Comparison of ENCODE assay signal across 10 mouse cellular contexts in the genomic region with DNA sequence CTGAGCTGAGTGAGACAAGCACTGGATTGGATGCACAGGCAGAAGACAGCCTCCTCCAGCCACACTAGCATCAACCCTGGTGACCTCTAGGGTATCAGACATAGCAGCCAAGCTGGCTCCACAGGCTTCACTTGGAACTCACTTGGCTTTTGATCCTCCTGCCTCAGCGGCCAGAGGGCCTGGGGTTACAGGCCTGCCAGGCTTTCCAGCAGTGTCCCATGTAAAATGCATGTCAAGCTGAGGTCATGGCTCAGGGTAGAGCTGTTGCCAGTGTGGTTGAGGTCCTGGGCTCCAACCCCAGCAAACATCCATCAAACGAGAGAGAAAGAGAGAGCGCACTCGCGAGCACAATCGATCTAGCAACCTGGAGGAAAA. TPM values are rescaled to one million over a fixed set of nuclear protein-coding genes. Genes with fewer than 3 reads are reported as not detected.
DNase-seq lines count a peak whose midpoint lies in the region; ATAC-seq and TF ChIP-seq lines count a peak whose summit lies in the region.
"Had no signal": no experiment of that assay in that cellular context is flagged by ENCODE, and none has a peak within 500 bp of the region (broad histone marks: within the 10 kb centered on the region; RNA-seq: fewer than 3 reads in every experiment).

No protein-coding gene starts in this region.

- H3K4me1 ChIP-seq in kidney, embryonic 14.5 days (ENCODE audit: control insufficient read depth, insufficient read depth, low read length) = peaks cover 30% of the 10 kb centered on the region
- peaks cover 9% of the 10 kb centered on the region for H3K4me1 ChIP-seq in bone marrow, adult 2 months (ENCODE audit: control insufficient read depth, insufficient read depth, low read length)
- peaks cover 29% of the 10 kb centered on the region for H3K4me1 ChIP-seq in forebrain, embryonic 15.5 days
- peaks cover 55% of the 10 kb centered on the region for H3K4me1 ChIP-seq in liver, embryonic 16.5 days (ENCODE audit: control insufficient read depth, low read depth, low read length)

- H3K9ac ChIP-seq in kidney, embryonic 14.5 days (ENCODE audit: low read depth, low read length) = peak overlapping the region; percentile 94
- H3K9ac ChIP-seq in forebrain, embryonic 15.5 days (replicated peaks) = peak overlapping the region; percentile 87; the same call in 1 of the 2 replicates
- H3K9ac ChIP-seq in liver, embryonic 16.5 days (ENCODE audit: low read depth, low read length) = peak overlapping the region; percentile 98

- peaks cover 20% of the 10 kb centered on the region for H3K36me3 ChIP-seq in kidney, embryonic 14.5 days (ENCODE audit: control insufficient read depth, insufficient read depth, low read length)
- peaks cover 12% of the 10 kb centered on the region for H3K36me3 ChIP-seq in forebrain, embryonic 15.5 days
- no peaks in the 10 kb centered on the region for H3K36me3 ChIP-seq in liver, embryonic 16.5 days (ENCODE audit: control insufficient read depth, insufficient read depth)

- H3K9me3 ChIP-seq in kidney, embryonic 14.5 days (ENCODE audit: control insufficient read depth, low read length) = no peaks in the 10 kb centered on the region
- no peaks in the 10 kb centered on the region for H3K9me3 ChIP-seq in forebrain, embryonic 15.5 days
- no peaks in the 10 kb centered on the region for H3K9me3 ChIP-seq in liver, embryonic 16.5 days (replicated peaks; ENCODE audit: control insufficient read depth, low read length)

- no peak for DNase-seq in kidney, postnatal 36 days
- DNase-seq in adrenal gland, postnatal 36 days = no peak
- no peak for DNase-seq in layer of hippocampus, postnatal 25 days (ENCODE audit: extremely low spot score in 1 of 2, low spot score in 1 of 2)
- no peak for DNase-seq in left cerebral cortex, adult 8-10 months (ENCODE audit: low spot score in 2 of 2)
- DNase-seq: kidney, adult 2 months; thymus, postnatal 25 days had no signal

- ATAC-seq in kidney, embryonic 14.5 days (ENCODE audit: low FRiP score, low TSS enrichment) = no peak
- no peak for ATAC-seq in forebrain, embryonic 15.5 days (replicated peaks)
- ATAC-seq in liver, embryonic 16.5 days (ENCODE audit: low read depth) = no peak

- H3K27me3 ChIP-seq in kidney, embryonic 14.5 days (ENCODE audit: control insufficient read depth, insufficient read depth, low read length) = no peaks in the 10 kb centered on the region
- no peaks in the 10 kb centered on the region for H3K27me3 ChIP-seq in forebrain, embryonic 15.5 days
- H3K27me3 ChIP-seq in liver, embryonic 16.5 days (ENCODE audit: control insufficient read depth, insufficient read depth, low read depth, low read length) = no peaks in the 10 kb centered on the region

- no peak overlapping the region for H3K27ac ChIP-seq in kidney, embryonic 14.5 days (ENCODE audit: low read depth, low read length)
- 0 out of 2 replicates have a peak overlapping the region, but pooled peaks have one; percentile 5 for H3K27ac ChIP-seq in bone marrow, adult 2 months (ENCODE audit: control insufficient read depth, insufficient read depth, low read depth, low read length, poor library complexity)
- no peak overlapping the region for H3K27ac ChIP-seq in forebrain, embryonic 15.5 days (replicated peaks)
- no peak overlapping the region; the same call in 1 of the 2 replicates for H3K27ac ChIP-seq in liver, embryonic 16.5 days (ENCODE audit: low read length)

- WGBS in kidney, embryonic 14.5 days = 81% methylated on average over 6 of the region's 6 CpGs
- WGBS in bone marrow, adult 2 months = 65% methylated on average over 6 of the region's 6 CpGs
- 90% methylated on average over 6 of the region's 6 CpGs for WGBS in forebrain, embryonic 15.5 days
- WGBS in liver, embryonic 16.5 days (ENCODE audit: insufficient replicate concordance) = 77% methylated on average over 6 of the region's 6 CpGs

- TF ChIP-seq CTCF in bone marrow, adult 2 months (IDR thresholded peaks at IDR 0.05; ENCODE audit: control insufficient read depth, insufficient read depth, low read length) = no peak

- TF ChIP-seq POLR2A in bone marrow, adult 2 months (IDR thresholded peaks at IDR 0.05; ENCODE audit: borderline replicate concordance, control insufficient read depth, low read depth, low read length) = no peak

- peak overlapping the region; percentile 91; the same call in 1 of the 2 replicates for H3K4me3 ChIP-seq in kidney, embryonic 14.5 days (ENCODE audit: low read length)
- H3K4me3 ChIP-seq in bone marrow, adult 2 months (replicated peaks; ENCODE audit: control insufficient read depth, low read depth, low read length) = peak overlapping the region; percentile 6
- no peak overlapping the region for H3K4me3 ChIP-seq in forebrain, embryonic 15.5 days
- H3K4me3 ChIP-seq in liver, embryonic 16.5 days (ENCODE audit: low read depth, low read length) = peak overlapping the region; percentile 93

- peak overlapping the region; percentile 70 for H3K4me2 ChIP-seq in kidney, embryonic 14.5 days (replicated peaks; ENCODE audit: low read depth, low read length)
- no peak overlapping the region for H3K4me2 ChIP-seq in forebrain, embryonic 15.5 days (replicated peaks)
- H3K4me2 ChIP-seq in liver, embryonic 16.5 days (ENCODE audit: low read depth, low read length) = peak overlapping the region; percentile 83

RNA-seq across cellular contexts. Expression of gene Sh3gl1, which starts 1.7 kb away (rescaled TPM):
- 145 and 155 TPM in 2 replicates for polyA plus RNA-seq in kidney, embryonic 14.5 days (2014; fragmentation: Nextera tagmentation; extraction: Ambion mirVana)
- polyA plus RNA-seq in bone marrow, adult 2 months (2011; ENCODE audit: insufficient read depth, insufficient read length, low replicate concordance, missing spikeins) = 39.9 and 55.5 TPM in 2 replicates
- polyA plus RNA-seq in forebrain, embryonic 15.5 days (2015; fragmentation: Nextera tagmentation; extraction: Ambion mirVana) = 120 and 122 TPM in 2 replicates
- polyA plus RNA-seq in liver, embryonic 16.5 days (2015; fragmentation: Nextera tagmentation; extraction: Ambion mirVana) = 44.9 and 46.0 TPM in 2 replicates
- total RNA-seq in adrenal gland, postnatal 36 days (2021) = 10 to 100 TPM; 49.0 to 49.7 TPM
- 10 to 100 TPM; 63.1 to 64.0 TPM for total RNA-seq in layer of hippocampus, postnatal 25 days (2021)
- 10 to 100 TPM; 31.2 to 36.7 (median 34.0) TPM for total RNA-seq in left cerebral cortex, adult 8-10 months (2022)

RNA-seq across cellular contexts. Expression of gene Chaf1a, which starts 5.5 kb away (rescaled TPM):
- 14.1 and 25.4 TPM in 2 replicates for polyA plus RNA-seq in kidney, embryonic 14.5 days (2014; fragmentation: Nextera tagmentation; extraction: Ambion mirVana)
- 55.8 and 73.6 TPM in 2 replicates for polyA plus RNA-seq in bone marrow, adult 2 months (2011; ENCODE audit: insufficient read depth, insufficient read length, low replicate concordance, missing spikeins)
- polyA plus RNA-seq in forebrain, embryonic 15.5 days (2015; fragmentation: Nextera tagmentation; extraction: Ambion mirVana) = 10.8 and 14.3 TPM in 2 replicates
- polyA plus RNA-seq in liver, embryonic 16.5 days (2015; fragmentation: Nextera tagmentation; extraction: Ambion mirVana) = 14.5 TPM in 2 replicates
- total RNA-seq in adrenal gland, postnatal 36 days (2021) = 1 to 10 TPM; 3.5 to 4.7 TPM
- 1 to 10 TPM; 3.9 to 4.9 TPM for total RNA-seq in layer of hippocampus, postnatal 25 days (2021)
- total RNA-seq in left cerebral cortex, adult 8-10 months (2022) = 1 to 10 TPM; 2.6 to 3.5 (median 3.1) TPM

RNA-seq across cellular contexts. Expression of gene Mpnd, which starts 29.2 kb away (rescaled TPM):
- polyA plus RNA-seq in kidney, embryonic 14.5 days (2014; fragmentation: Nextera tagmentation; extraction: Ambion mirVana) = 110 and 112 TPM in 2 replicates
- polyA plus RNA-seq in bone marrow, adult 2 months (2011; ENCODE audit: insufficient read depth, insufficient read length, low replicate concordance, missing spikeins) = 13.1 and 47.7 TPM in 2 replicates
- polyA plus RNA-seq in forebrain, embryonic 15.5 days (2015; fragmentation: Nextera tagmentation; extraction: Ambion mirVana) = 190 and 191 TPM in 2 replicates
- polyA plus RNA-seq in liver, embryonic 16.5 days (2015; fragmentation: Nextera tagmentation; extraction: Ambion mirVana) = 14.9 and 16.2 TPM in 2 replicates
- 100 to 1,000 TPM in 1 of 2 experiments, 10 to 100 TPM in 1; 79.6 to 104 TPM for total RNA-seq in adrenal gland, postnatal 36 days (2021)
- total RNA-seq in layer of hippocampus, postnatal 25 days (2021) = 100 to 1,000 TPM; 110 to 116 TPM
- 100 to 1,000 TPM; 107 to 123 (median 117) TPM for total RNA-seq in left cerebral cortex, adult 8-10 months (2022)

RNA-seq across cellular contexts. Expression of gene Stap2, which starts 29.3 kb away (rescaled TPM):
- polyA plus RNA-seq in kidney, embryonic 14.5 days (2014; fragmentation: Nextera tagmentation; extraction: Ambion mirVana) = 13.7 and 14.6 TPM in 2 replicates
- polyA plus RNA-seq in bone marrow, adult 2 months (2011; ENCODE audit: insufficient read depth, insufficient read length, low replicate concordance, missing spikeins) = 3.9 and 10.6 TPM in 2 replicates
- polyA plus RNA-seq in forebrain, embryonic 15.5 days (2015; fragmentation: Nextera tagmentation; extraction: Ambion mirVana) = 4.9 and 5.5 TPM in 2 replicates
- 3.5 and 4.5 TPM in 2 replicates for polyA plus RNA-seq in liver, embryonic 16.5 days (2015; fragmentation: Nextera tagmentation; extraction: Ambion mirVana)
- total RNA-seq in adrenal gland, postnatal 36 days (2021) = 1 to 10 TPM; 5.1 to 7.6 TPM
- total RNA-seq in layer of hippocampus, postnatal 25 days (2021) = 1 to 10 TPM; 2.7 to 3.2 TPM
- total RNA-seq in left cerebral cortex, adult 8-10 months (2022) = 1 to 10 TPM; 1.7 to 2.4 (median 2.1) TPM

RNA-seq across cellular contexts. Expression of gene Ubxn6, which starts 40.1 kb away (rescaled TPM):
- 34.4 and 42.8 TPM in 2 replicates for polyA plus RNA-seq in kidney, embryonic 14.5 days (2014; fragmentation: Nextera tagmentation; extraction: Ambion mirVana)
- 17.7 and 41.7 TPM in 2 replicates for polyA plus RNA-seq in bone marrow, adult 2 months (2011; ENCODE audit: insufficient read depth, insufficient read length, low replicate concordance, missing spikeins)
- 81.1 and 89.5 TPM in 2 replicates for polyA plus RNA-seq in forebrain, embryonic 15.5 days (2015; fragmentation: Nextera tagmentation; extraction: Ambion mirVana)
- polyA plus RNA-seq in liver, embryonic 16.5 days (2015; fragmentation: Nextera tagmentation; extraction: Ambion mirVana) = 14.1 and 15.3 TPM in 2 replicates
- total RNA-seq in adrenal gland, postnatal 36 days (2021) = 10 to 100 TPM; 73.3 to 86.1 TPM
- 10 to 100 TPM; 83.3 to 87.4 TPM for total RNA-seq in layer of hippocampus, postnatal 25 days (2021)
- total RNA-seq in left cerebral cortex, adult 8-10 months (2022) = 10 to 100 TPM; 86.2 to 97.2 (median 91.5) TPM
